Mouse (Mus musculus) heart, adult 9 months (tissue): ENCODE measurements around the gene Krt23.

ENCODE experiments used
- DNase-seq, 2 experiments: peaks; one replicate each; pipeline ENCODE4 v3.0.0; 2022; ENCODE audit warnings: low spot score in 2 of 2

Gene Krt23

DNA sequence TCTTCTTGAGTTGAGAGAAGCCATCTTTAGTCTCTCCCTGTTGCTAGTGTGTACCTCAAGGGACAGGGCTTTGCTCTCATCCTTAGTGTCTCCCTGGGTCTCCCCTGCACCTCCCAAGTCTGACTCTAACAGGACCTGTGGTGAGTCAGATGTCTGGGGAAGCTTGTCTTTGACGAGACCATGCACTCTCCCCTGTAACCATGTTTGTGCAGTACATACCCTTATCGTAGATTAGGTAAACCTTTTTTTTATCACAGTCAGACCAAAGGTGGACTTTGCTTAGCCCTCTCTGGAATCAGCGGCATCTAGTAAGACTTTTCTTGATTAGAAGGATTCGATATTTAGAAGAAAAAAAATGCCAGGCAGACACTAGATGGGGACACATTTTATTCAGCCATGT lies 38.9 kb downstream of the Krt23 start:
- no peak for DNase-seq

DNA sequence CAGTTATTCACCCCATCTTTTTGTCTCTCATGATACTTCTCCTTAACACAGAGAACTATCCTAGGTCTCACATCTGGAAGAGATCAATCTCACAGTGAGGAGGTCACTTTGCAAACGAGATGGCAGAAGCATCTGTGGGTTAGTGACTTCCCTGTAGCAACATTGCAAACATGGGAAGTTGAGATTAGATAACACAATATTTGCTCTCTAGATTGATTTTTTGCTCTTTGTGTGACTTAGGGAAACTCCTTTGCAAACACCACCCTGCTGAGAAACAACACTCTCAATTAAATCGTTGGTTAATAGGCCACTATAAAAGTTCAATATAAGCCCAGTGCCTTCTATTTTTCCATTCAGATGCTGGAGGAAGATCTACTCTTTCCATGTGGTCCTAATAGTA lies 44.2 kb downstream of the Krt23 start:
- DNase-seq = no peak

DNA sequence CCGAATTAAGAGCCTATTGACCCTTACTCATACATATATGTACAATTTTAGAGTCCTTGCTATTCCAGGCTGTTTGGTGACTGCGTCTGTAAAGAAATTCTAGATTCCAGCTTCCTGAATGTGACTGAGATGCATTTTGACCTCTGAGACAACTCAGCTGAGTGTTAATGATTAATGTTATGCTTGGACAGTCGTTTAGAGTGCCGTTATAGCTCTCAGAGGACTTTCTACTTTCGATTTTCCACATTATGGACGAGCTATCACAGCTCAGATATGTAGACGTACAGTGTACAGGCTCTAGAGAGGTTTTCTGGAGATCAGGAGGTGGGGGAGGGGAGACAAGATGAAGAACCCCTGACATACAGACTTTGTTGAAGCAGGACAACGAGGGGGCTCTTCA lies 51.7 kb downstream of the Krt23 start:
- DNase-seq = no peak

DNA sequence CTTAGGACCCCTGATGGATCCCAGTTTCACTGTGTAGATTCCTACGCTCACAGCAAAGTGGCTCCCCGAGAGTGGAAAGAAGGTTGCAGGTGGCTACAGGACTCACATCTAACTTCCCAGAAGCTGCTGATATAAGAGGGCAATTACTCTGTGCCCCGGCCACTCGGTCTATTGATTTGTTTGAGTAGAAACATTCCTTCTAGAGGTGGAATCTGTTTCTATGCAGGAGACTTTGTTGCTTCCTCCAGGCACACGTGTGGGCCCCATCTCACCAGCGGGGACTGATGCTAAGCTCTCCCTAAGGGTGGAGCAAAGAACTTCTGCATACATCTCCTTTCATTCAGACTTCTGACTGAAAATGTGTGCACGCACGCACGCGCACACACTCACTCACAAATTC lies 53.5 kb downstream of the Krt23 start:
- DNase-seq = no peak

DNA sequence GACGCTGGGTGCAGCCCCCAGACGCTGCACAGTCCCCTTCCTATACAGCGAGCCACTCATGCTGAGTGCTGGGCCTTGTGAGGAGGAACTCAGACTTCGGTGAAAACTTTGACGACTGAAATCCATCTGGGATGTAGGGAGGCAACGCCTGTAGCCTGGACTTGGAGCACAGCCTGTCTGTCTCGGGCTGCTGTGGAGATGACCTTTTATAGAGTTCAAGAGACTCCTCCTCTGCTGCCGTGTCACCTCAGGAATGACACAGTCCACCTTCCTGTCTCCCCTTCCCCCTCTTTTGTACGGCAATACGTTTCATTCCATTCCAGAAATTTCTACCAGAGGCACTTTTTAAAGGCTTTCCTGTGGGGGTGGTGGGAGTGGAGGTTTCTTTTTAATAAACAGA lies 55.0 kb downstream of the Krt23 start, which contains the start of gene Krt20:
Krt20 (minus strand) TSS at position 179 of the 400 bp plus-strand sequence.
- DNase-seq = no peak

DNA sequence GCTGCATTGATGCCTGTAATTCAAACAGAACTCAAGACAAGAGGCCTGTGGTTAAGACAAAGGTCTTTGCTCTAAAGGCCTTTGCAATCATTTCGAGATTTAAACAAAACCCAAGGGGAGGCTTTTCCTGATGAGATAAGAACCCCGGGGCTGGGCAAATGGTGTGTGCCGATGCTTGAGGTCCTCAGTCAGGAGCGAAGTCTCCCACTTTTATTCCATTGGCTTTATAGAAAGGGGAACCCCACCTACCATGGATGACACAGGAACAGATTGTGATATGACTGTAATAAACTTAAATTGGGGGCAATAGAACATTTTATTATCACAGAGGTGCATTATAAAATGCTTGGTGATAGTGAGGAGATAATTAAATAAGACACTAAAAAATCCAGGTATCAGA lies 56.3 kb downstream of the Krt23 start:
- no peak for DNase-seq

DNA sequence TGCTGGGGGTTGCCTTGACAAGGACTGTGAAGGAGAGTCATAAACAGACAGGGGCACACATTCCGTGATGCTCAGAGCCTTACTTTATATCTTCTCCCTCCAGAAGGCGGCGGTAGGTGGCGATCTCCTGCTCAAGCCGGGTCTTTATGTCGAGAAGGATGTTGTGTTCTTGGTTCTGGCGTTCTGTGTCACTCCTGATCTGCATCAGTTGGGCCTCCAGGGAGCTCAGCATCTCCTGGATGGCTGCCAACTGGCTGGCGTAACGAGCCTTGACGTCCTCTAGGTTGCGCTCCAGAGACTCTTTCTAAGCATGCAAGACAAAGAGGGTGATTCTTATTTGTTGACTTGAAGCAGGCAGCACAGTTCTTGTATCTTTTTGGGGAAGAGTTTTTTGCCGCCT lies 62.3 kb downstream of the Krt23 start:
- DNase-seq = no peak
